Mouse (Mus musculus): ENCODE measurements around the gene Lpar5. TPM values are rescaled to one million over a fixed set of nuclear protein-coding genes. Genes with fewer than 3 reads are reported as not detected.

Lpar5 gene
- polyA plus RNA-seq, 1 experiment: 35.7 TPM

- peak; percentile 78 for DNase-seq
- H3K36me3 ChIP-seq (ENCODE audit: control insufficient read depth, insufficient read depth, low read length): no peaks in the 10 kb centered on the region
- H3K4me3 ChIP-seq (ENCODE audit: control insufficient read depth, insufficient read depth, low read length): no peak overlapping the region
- no peaks in the 10 kb centered on the region for H3K27me3 ChIP-seq (ENCODE audit: control insufficient read depth, insufficient read depth, low read length)
- H3K27ac ChIP-seq (ENCODE audit: control insufficient read depth, insufficient read depth, low read length): peak overlapping the region; percentile 50
- peaks cover 26% of the 10 kb centered on the region for H3K4me1 ChIP-seq (replicated peaks; ENCODE audit: control insufficient read depth, insufficient read depth, low read length)
- 0 out of 2 replicates have a peak, but pooled peaks have one; percentile 22 for TF ChIP-seq POLR2A (IDR thresholded peaks at IDR 0.05; ENCODE audit: control insufficient read depth, extremely low read depth, insufficient read depth, low read length, poor library complexity)
- TF ChIP-seq CTCF (IDR thresholded peaks at IDR 0.05; ENCODE audit: borderline replicate concordance, control insufficient read depth, extremely low read depth, insufficient read depth, low read length, poor library complexity): 0 out of 2 replicates have a peak, but pooled peaks have one; percentile 10
- WGBS: 7% methylated on average over 15 of the region's 15 CpGs
Measured at GRCm38 (mm10) chr6:125089521-125090321, 22.0 kb downstream of the Lpar5 start.

GRCm38 (mm10) chr6:125090341-125091085, 22.8 kb downstream of the Lpar5 start:
- Histone ChIP-seq H3K4me3 (ENCODE audit: control insufficient read depth, insufficient read depth, low read length) (no peak overlapping the region), H3K27me3 (ENCODE audit: control insufficient read depth, insufficient read depth, low read length) (no peaks in the 10 kb centered on the region), H3K36me3 (ENCODE audit: control insufficient read depth, insufficient read depth, low read length) (no peaks in the 10 kb centered on the region), H3K27ac (ENCODE audit: control insufficient read depth, insufficient read depth, low read length) (peak overlapping the region; percentile 50), H3K4me1 (replicated peaks; ENCODE audit: control insufficient read depth, insufficient read depth, low read length) (peaks cover 26% of the 10 kb centered on the region)
- TF ChIP-seq CTCF (IDR thresholded peaks at IDR 0.05; ENCODE audit: borderline replicate concordance, control insufficient read depth, extremely low read depth, insufficient read depth, low read length, poor library complexity): no peak
- TF ChIP-seq POLR2A (IDR thresholded peaks at IDR 0.05; ENCODE audit: control insufficient read depth, extremely low read depth, insufficient read depth, low read length, poor library complexity): no peak
- 70% methylated on average over 10 of the region's 10 CpGs for WGBS
- DNase-seq: no peak

- H3K27me3 ChIP-seq (ENCODE audit: control insufficient read depth, insufficient read depth, low read length): no peaks in the 10 kb centered on the region
- TF ChIP-seq CTCF (IDR thresholded peaks at IDR 0.05; ENCODE audit: borderline replicate concordance, control insufficient read depth, extremely low read depth, insufficient read depth, low read length, poor library complexity) (no peak), POLR2A (IDR thresholded peaks at IDR 0.05; ENCODE audit: control insufficient read depth, extremely low read depth, insufficient read depth, low read length, poor library complexity) (no peak)
- peaks cover 28% of the 10 kb centered on the region for H3K4me1 ChIP-seq (replicated peaks; ENCODE audit: control insufficient read depth, insufficient read depth, low read length)
- H3K36me3 ChIP-seq (ENCODE audit: control insufficient read depth, insufficient read depth, low read length): no peaks in the 10 kb centered on the region
- DNase-seq: no peak
- H3K4me3 ChIP-seq (ENCODE audit: control insufficient read depth, insufficient read depth, low read length): no peak overlapping the region
- peak overlapping the region; percentile 54 for H3K27ac ChIP-seq (ENCODE audit: control insufficient read depth, insufficient read depth, low read length)
- WGBS: 32% methylated on average over 5 of the region's 5 CpGs
Measured at GRCm38 (mm10) chr6:125092372-125092771, 24.7 kb downstream of the Lpar5 start.

GRCm38 (mm10) chr6:125094843-125095242, 27.1 kb downstream of the Lpar5 start:
- Histone ChIP-seq H3K4me3 (ENCODE audit: control insufficient read depth, insufficient read depth, low read length) (no peak overlapping the region), H3K27ac (ENCODE audit: control insufficient read depth, insufficient read depth, low read length) (no peak overlapping the region; the same call in 1 of the 2 replicates), H3K4me1 (replicated peaks; ENCODE audit: control insufficient read depth, insufficient read depth, low read length) (peaks cover 44% of the 10 kb centered on the region), H3K27me3 (ENCODE audit: control insufficient read depth, insufficient read depth, low read length) (no peaks in the 10 kb centered on the region), H3K36me3 (ENCODE audit: control insufficient read depth, insufficient read depth, low read length) (no peaks in the 10 kb centered on the region)
- TF ChIP-seq POLR2A (IDR thresholded peaks at IDR 0.05; ENCODE audit: control insufficient read depth, extremely low read depth, insufficient read depth, low read length, poor library complexity): no peak
- TF ChIP-seq CTCF (IDR thresholded peaks at IDR 0.05; ENCODE audit: borderline replicate concordance, control insufficient read depth, extremely low read depth, insufficient read depth, low read length, poor library complexity): no peak
- DNase-seq: no peak
- 54% methylated on average over 3 of the region's 3 CpGs for WGBS

- WGBS: 5% methylated on average over 38 of the region's 45 CpGs
- Histone ChIP-seq H3K36me3 (ENCODE audit: control insufficient read depth, insufficient read depth, low read length) (peaks cover 5% of the 10 kb centered on the region), H3K27ac (ENCODE audit: control insufficient read depth, insufficient read depth, low read length) (peak within 1 kb of the TSS; percentile 77), H3K4me3 (ENCODE audit: control insufficient read depth, insufficient read depth, low read length) (peak within 1 kb of the TSS; percentile 96), H3K4me1 (replicated peaks; ENCODE audit: control insufficient read depth, insufficient read depth, low read length) (peaks cover 44% of the 10 kb centered on the region), H3K27me3 (ENCODE audit: control insufficient read depth, insufficient read depth, low read length) (no peaks in the 10 kb centered on the region)
- DNase-seq: peak; percentile 93
- TF ChIP-seq POLR2A (IDR thresholded peaks at IDR 0.05; ENCODE audit: control insufficient read depth, extremely low read depth, insufficient read depth, low read length, poor library complexity) (peak; percentile 52; the same call in 1 of the 2 replicates), CTCF (IDR thresholded peaks at IDR 0.05; ENCODE audit: borderline replicate concordance, control insufficient read depth, extremely low read depth, insufficient read depth, low read length, poor library complexity) (no peak)
Measured at GRCm38 (mm10) chr6:125095391-125096278, 27.9 kb downstream of the Lpar5 start, which contains the start of gene Chd4. Gene Chd4 (plus strand): TSS chr6:125095981.

GRCm38 (mm10) chr6:125096279-125096596, 28.5 kb downstream of the Lpar5 start:
- H3K27ac ChIP-seq (ENCODE audit: control insufficient read depth, insufficient read depth, low read length): peak overlapping the region; percentile 77
- no peaks in the 10 kb centered on the region for H3K27me3 ChIP-seq (ENCODE audit: control insufficient read depth, insufficient read depth, low read length)
- DNase-seq: no peak
- 2% methylated on average over 24 of the region's 32 CpGs for WGBS
- peak overlapping the region; percentile 96 for H3K4me3 ChIP-seq (ENCODE audit: control insufficient read depth, insufficient read depth, low read length)
- peaks cover 45% of the 10 kb centered on the region for H3K4me1 ChIP-seq (replicated peaks; ENCODE audit: control insufficient read depth, insufficient read depth, low read length)
- H3K36me3 ChIP-seq (ENCODE audit: control insufficient read depth, insufficient read depth, low read length): peaks cover 11% of the 10 kb centered on the region
- no peak for TF ChIP-seq POLR2A (IDR thresholded peaks at IDR 0.05; ENCODE audit: control insufficient read depth, extremely low read depth, insufficient read depth, low read length, poor library complexity)
- TF ChIP-seq CTCF (IDR thresholded peaks at IDR 0.05; ENCODE audit: borderline replicate concordance, control insufficient read depth, extremely low read depth, insufficient read depth, low read length, poor library complexity): no peak
